Mouse (Mus musculus): ENCODE results near the gene Pde1a. TPM values are rescaled to one million over a fixed set of nuclear protein-coding genes. Genes with fewer than 3 reads are reported as not detected.

The Pde1a gene
- total RNA-seq, 2 experiments from 2014 or later, result 1.6 to 2.4 TPM

DNA sequence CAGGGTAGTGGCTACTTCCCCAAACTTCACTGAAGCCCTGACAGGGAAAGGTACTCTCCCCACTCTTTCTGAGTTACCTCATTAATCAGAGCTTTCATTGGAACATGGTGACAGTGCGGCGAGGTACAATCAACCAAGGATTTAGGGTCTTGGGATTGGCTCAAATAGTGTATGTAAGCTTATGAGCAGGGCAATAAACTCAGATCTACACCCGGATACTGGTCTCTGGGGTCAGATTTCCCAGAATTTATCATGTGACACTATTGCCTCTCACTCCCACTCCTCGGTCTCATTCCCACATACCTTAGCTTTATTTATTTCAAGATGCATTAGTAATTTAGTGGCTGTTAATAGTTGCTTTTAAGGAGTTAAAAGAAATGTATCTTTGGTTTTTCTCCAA, 303.4 kb downstream of the Pde1a start:
- Histone ChIP-seq H3K4me3 (no peak overlapping the region), H3K27ac (no peak overlapping the region)
- no peak for TF ChIP-seq CTCF (IDR thresholded peaks at IDR 0.05)
- intact Hi-C loops (cut with DNase I), result no loop called here
- no peak for DNase-seq

DNA sequence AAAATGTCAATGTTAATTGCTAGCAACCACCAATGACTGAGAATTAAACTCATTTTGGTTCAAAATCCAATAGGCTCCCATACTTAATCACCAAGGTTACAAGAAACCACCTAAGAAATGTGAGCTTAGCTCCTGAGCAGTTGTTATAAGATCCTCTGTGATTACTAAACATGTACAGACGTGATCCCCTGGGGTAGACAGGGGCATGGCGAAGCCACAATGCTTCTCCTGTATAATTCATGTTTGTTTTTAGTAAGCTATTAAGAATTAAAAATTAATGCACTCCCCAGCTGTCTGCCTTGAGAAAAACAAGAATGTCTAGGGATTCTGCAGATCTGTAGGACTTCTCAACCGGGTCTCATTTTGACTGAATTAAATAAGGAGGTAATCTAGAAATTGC, 309.7 kb downstream of the Pde1a start:
- no peak overlapping the region for H3K4me3 ChIP-seq
- H3K27ac ChIP-seq, result no peak overlapping the region
- intact Hi-C loops (cut with DNase I), result no loop called here
- DNase-seq, result no peak
- no peak for TF ChIP-seq CTCF (IDR thresholded peaks at IDR 0.05)

DNA sequence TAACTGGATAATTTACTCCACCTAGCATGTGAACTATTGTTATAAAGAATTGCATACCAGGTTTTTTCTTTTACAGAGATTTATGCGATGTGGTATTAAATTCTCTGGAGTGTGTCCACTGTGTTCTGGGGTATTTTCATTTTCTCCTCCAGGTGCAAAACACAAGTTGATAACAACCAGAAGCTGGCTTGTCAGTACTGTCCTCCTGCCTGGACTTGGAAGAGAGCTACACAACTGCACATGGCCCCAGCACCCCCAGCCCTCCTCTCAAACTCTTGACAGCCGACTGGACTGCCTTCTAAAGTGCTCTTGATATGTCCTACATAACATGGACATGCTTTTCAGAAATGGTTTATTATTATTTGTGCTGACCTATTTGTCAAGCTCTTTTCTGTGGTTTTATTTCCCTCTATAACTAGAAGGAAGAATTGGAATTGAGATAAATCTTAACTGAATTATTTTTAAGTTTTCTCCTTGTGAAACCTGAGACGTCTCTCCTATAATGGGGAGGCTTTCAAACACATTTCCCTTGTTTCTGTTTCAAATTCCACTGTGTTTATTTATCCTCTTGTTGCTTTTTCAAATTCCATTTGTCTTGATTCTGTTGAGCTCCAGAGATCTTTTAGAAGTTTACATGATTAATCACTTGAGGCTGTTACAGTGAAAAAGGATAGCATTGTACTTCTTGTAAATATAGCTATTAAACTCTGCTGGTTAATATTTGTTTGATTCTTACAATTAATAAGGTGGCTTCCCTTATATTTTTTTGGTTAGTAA, 313.4 kb downstream of the Pde1a start:
- Histone ChIP-seq H3K4me3 (no peak overlapping the region), H3K27ac (no peak overlapping the region)
- no peak for TF ChIP-seq CTCF (IDR thresholded peaks at IDR 0.05)
- no peak for DNase-seq
- intact Hi-C loops (cut with DNase I), result no loop called here

DNA sequence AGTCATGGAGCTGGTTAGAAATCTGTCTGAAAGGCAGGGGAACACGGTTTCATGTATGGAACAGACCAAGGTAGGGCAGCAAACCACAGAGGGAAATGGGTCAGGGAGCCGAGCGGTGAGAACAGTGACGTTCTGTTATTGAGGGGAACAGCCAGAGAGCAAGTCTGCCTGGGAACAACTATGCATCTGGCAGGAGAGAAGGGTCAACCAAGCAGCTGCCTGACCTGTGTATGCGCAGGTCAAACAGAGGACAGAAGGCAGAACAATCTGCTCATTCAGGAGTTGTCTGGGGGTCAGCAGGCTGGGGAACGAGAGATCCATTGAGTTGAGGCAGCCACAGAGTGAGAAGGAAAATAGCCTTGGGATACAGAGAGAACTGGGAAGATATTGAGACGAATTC, 330.6 kb downstream of the Pde1a start:
- intact Hi-C loops (cut with DNase I), result no loop called here
- H3K4me3 ChIP-seq, result no peak overlapping the region
- TF ChIP-seq CTCF (IDR thresholded peaks at IDR 0.05), result no peak
- H3K27ac ChIP-seq, result no peak overlapping the region
- DNase-seq, result no peak

DNA sequence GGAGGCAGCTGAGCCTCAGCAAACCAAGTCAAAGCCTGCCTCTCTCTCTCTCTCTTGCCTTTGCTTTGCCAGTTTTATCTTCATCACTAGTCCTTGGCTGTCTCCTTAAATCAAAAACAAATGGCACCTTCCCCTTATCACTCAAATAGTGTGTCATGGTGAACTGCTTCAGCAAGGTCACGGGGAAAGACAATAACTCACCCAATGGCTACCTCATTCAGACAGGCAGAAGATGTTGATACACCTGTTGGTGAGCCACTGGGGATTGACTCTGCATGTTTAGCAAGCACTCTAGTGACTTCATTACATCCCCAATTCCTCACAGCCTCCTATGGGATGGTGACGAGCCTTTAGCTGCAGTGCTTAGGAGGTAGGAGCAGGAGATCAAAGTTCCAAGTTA, 331.8 kb downstream of the Pde1a start:
- intact Hi-C loops (cut with DNase I), result no loop called here
- no peak for TF ChIP-seq CTCF (IDR thresholded peaks at IDR 0.05)
- Histone ChIP-seq H3K27ac (no peak overlapping the region), H3K4me3 (no peak overlapping the region)
- DNase-seq, result no peak

DNA sequence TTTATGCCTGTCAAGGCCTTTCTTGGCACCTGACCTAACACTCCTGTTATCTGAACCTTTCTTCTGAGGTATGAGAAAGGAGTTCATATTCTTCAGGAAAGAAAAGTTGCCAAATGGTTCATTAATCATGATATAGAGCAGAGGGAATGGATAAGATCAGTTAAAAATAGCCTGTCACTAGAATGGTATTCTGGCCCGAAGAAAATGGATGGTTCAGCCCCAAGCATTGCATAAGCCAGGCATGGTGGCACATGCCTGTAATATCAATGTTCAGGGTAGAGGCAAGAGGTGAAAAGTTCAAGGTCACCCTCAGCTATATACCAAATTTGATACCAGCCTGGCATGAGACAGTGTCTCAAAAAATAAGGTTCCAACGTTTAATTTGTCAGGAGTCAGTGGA, 336.1 kb downstream of the Pde1a start:
- no peak for TF ChIP-seq CTCF (IDR thresholded peaks at IDR 0.05)
- intact Hi-C loops (cut with DNase I), result no loop called here

DNA sequence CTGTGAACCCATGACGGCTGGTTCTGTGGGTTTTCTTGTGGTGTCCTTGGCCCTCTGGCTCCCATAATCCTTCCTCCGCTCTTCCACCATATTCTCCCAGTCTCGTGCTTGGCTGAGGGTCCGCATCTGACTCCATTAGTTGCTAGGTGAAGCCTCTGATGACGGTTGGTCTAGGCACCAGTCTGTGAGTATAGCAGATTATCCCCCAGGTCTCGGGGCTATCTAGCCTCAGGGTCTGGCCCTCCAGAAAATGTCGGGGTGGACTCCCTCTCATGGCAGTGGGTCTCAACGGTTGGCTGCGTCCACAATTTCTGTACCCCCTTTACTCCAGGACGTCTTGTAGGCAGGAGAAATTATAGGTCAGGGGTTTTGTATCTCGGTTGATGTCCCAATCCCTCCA, 342.8 kb downstream of the Pde1a start:
- Histone ChIP-seq H3K4me3 (no peak overlapping the region), H3K27ac (no peak overlapping the region)
- intact Hi-C loops (cut with DNase I), result no loop called here
- no peak for DNase-seq
- no peak for TF ChIP-seq CTCF (IDR thresholded peaks at IDR 0.05)

More for the DNA sequence above, 336.1 kb downstream of the Pde1a start:
- Histone ChIP-seq H3K27ac (no peak overlapping the region), H3K4me3 (no peak overlapping the region)
- DNase-seq, result no peak

DNA sequence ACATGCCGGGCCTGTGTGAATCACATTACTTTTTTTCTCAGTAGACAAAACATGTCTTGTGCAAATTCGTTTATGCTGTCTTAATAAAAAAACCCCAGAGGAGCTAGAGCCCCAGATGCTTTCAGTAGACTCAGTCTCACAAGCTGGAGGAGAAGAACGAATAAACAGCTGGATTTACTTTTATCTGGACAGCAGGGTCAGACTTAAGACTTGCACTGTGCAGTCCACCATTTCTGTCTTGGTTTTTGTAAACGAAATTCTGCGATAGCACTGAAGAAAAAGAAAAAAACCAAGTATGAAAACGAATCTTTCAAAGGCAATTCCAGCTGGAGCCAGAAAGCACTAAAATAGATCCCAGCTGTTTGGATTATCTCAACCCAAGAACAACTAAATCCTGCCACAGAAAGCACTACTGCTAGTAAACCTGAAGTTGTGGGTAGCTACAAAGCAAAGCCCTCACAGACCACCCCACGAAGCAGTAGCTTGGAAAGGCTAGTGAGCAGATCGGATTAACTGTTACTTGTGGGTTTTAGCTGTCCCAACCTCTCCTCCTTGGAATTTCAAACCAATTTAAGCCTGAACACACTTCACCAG, 343.6 kb downstream of the Pde1a start:
- intact Hi-C loops (cut with DNase I), result no loop called here
- no peak for DNase-seq
- no peak overlapping the region for H3K27ac ChIP-seq
- H3K4me3 ChIP-seq, result no peak overlapping the region
- TF ChIP-seq CTCF (IDR thresholded peaks at IDR 0.05), result no peak

Other genes with a start within 250 kb of the Pde1a start
- gene Prdx6b, start 163.0 kb upstream of the Pde1a start, total RNA-seq (2021), result not detected
- 10 to 100 TPM; 21.0 to 24.9 TPM for gene Dnajc10, start 186.0 kb upstream of the Pde1a start, total RNA-seq (2021)

All from gastrocnemius, adult 2 months (tissue).